Mouse (Mus musculus) neural tube, embryonic 14.5 days (tissue): ENCODE data around the gene Gm49396. TPM values are rescaled to one million over a fixed set of nuclear protein-coding genes. Genes with fewer than 3 reads are reported as not detected.

Experiments used
- ATAC-seq: fragments of 200-750 bp; cut with Nextera tagmentation; 2 replicates; pipeline ENCODE4 v1.8.0; 2017; ENCODE audit warnings: low read depth, mild to moderate bottlenecking, moderate TSS enrichment, moderate library complexity
- H3K27ac ChIP-seq: fragments of 300-500 bp; sonication (generic); 2 replicates; pipeline ENCODE4 v1.5.1; 2014; ENCODE audit warnings: low read depth, mild to moderate bottlenecking, control low read depth, low read length, moderate library complexity, mixed read lengths
- H3K27me3 ChIP-seq: fragments of 300-500 bp; sonication (generic); 2 replicates; pipeline ENCODE4 v1.6.1; 2014; ENCODE audit warnings: low read length; ENCODE audit not compliant: control insufficient read depth, insufficient read depth
- H3K36me3 ChIP-seq: fragments of 300-500 bp; sonication (generic); 2 replicates; pipeline ENCODE4 v1.6.1; 2014; ENCODE audit warnings: low read length, mixed read lengths; ENCODE audit not compliant: control insufficient read depth, insufficient read depth
- H3K4me1 ChIP-seq: fragments of 300-500 bp; sonication (generic); 2 replicates; pipeline ENCODE4 v1.6.1; 2014; ENCODE audit warnings: low read length; ENCODE audit not compliant: control insufficient read depth, insufficient read depth
- H3K4me2 ChIP-seq: fragments of 300-500 bp; sonication (generic); 2 replicates; pipeline ENCODE4 v1.6.1; 2014; ENCODE audit warnings: mild to moderate bottlenecking, low read depth, low read length, control low read depth
- H3K4me3 ChIP-seq: fragments of 300-500 bp; sonication (generic); 2 replicates; pipeline ENCODE4 v1.5.1; 2014; ENCODE audit warnings: low read depth, low read length, control low read depth, mixed read lengths
- H3K9ac ChIP-seq: fragments of 300-500 bp; sonication (generic); replicated peaks from 2 replicates; pipeline ENCODE4 v1.6.1; 2014; ENCODE audit warnings: low read depth, mild to moderate bottlenecking, control low read depth, low read length, mixed read lengths
- H3K9me3 ChIP-seq: fragments of 300-500 bp; sonication (generic); 2 replicates; pipeline ENCODE4 v1.6.1; 2016; ENCODE audit warnings: low read length; ENCODE audit not compliant: control insufficient read depth
- WGBS: fragments of 180-500 bp; shearing (Covaris S2); extraction: QIAGEN DNeasy Blood & Tissue Kit; methylation state at CpG from one replicate; pipeline ENCODE4 v1.1.7; 2014; 5-methylcytosine and 5-hydroxymethylcytosine counted together
- polyA plus RNA-seq: library from polyadenylated mRNA; unstranded; fragments of >200 nt; fragmentation: Nextera tagmentation; extraction: Ambion mirVana; gene quantifications from 2 replicates; pipeline ENCODE4 v1.2.1, GENCODE M21; 2014

Gene Gm49396
- polyA plus RNA-seq, 1 experiment from 2014 or later: 8.1 TPM

GRCm38 (mm10) chr7:30572389-30572788 is 9.2 kb downstream of the Gm49396 start:
- H3K36me3 ChIP-seq: peaks cover 89% of the 10 kb centered on the region
- no peaks in the 10 kb centered on the region for H3K4me1 ChIP-seq
- H3K9ac ChIP-seq: no peak overlapping the region
- WGBS: 91% methylated on average over 5 of the region's 5 CpGs
- ATAC-seq: no peak
- no peak overlapping the region for H3K4me3 ChIP-seq
- no peaks in the 10 kb centered on the region for H3K27me3 ChIP-seq
- H3K9me3 ChIP-seq: no peaks in the 10 kb centered on the region
- no peak overlapping the region for H3K27ac ChIP-seq
- H3K4me2 ChIP-seq: no peak overlapping the region

GRCm38 (mm10) chr7:30572969-30573368 is 9.8 kb downstream of the Gm49396 start:
- Histone ChIP-seq H3K4me1 (no peaks in the 10 kb centered on the region), H3K27ac (no peak overlapping the region), H3K4me3 (no peak overlapping the region), H3K36me3 (peaks cover 92% of the 10 kb centered on the region), H3K27me3 (no peaks in the 10 kb centered on the region), H3K9me3 (no peaks in the 10 kb centered on the region), H3K4me2 (no peak overlapping the region), H3K9ac (no peak overlapping the region)
- 96% methylated on average over 2 of the region's 2 CpGs for WGBS
- no peak for ATAC-seq

- WGBS: 95% methylated on average over 8 of the region's 8 CpGs
- Histone ChIP-seq H3K9ac (no peak overlapping the region), H3K27me3 (no peaks in the 10 kb centered on the region), H3K4me3 (no peak overlapping the region), H3K4me2 (no peak overlapping the region), H3K27ac (no peak overlapping the region), H3K36me3 (peaks cover 95% of the 10 kb centered on the region), H3K9me3 (no peaks in the 10 kb centered on the region), H3K4me1 (no peaks in the 10 kb centered on the region)
- ATAC-seq: no peak
Observed at GRCm38 (mm10) chr7:30579950-30580349, 16.8 kb downstream of the Gm49396 start.

- Histone ChIP-seq H3K9me3 (no peaks in the 10 kb centered on the region), H3K36me3 (peaks cover 94% of the 10 kb centered on the region), H3K27ac (no peak overlapping the region), H3K4me2 (no peak overlapping the region), H3K4me3 (no peak overlapping the region), H3K9ac (no peak overlapping the region), H3K4me1 (peaks cover 1% of the 10 kb centered on the region; the same call in 1 of the 2 replicates), H3K27me3 (no peaks in the 10 kb centered on the region)
- 97% methylated on average over 16 of the region's 16 CpGs for WGBS
- no peak for ATAC-seq
Observed at GRCm38 (mm10) chr7:30581547-30581946, 18.4 kb downstream of the Gm49396 start.

- H3K27ac ChIP-seq: no peak overlapping the region
- WGBS: 93% methylated on average over 10 of the region's 10 CpGs
- H3K4me1 ChIP-seq: peaks cover 13% of the 10 kb centered on the region
- peaks cover 3% of the 10 kb centered on the region; the same call in 1 of the 2 replicates for H3K27me3 ChIP-seq
- no peak overlapping the region for H3K4me3 ChIP-seq
- no peak overlapping the region for H3K9ac ChIP-seq
- H3K4me2 ChIP-seq: no peak overlapping the region
- no peaks in the 10 kb centered on the region for H3K9me3 ChIP-seq
- H3K36me3 ChIP-seq: peaks cover 69% of the 10 kb centered on the region
- ATAC-seq: no peak
Observed at GRCm38 (mm10) chr7:30584339-30584738, 21.2 kb downstream of the Gm49396 start.

- Histone ChIP-seq H3K9me3 (no peaks in the 10 kb centered on the region), H3K4me1 (peaks cover 13% of the 10 kb centered on the region), H3K27ac (no peak overlapping the region), H3K4me2 (no peak overlapping the region), H3K9ac (no peak overlapping the region), H3K36me3 (peaks cover 60% of the 10 kb centered on the region), H3K4me3 (no peak overlapping the region), H3K27me3 (peaks cover 3% of the 10 kb centered on the region; the same call in 1 of the 2 replicates)
- no peak for ATAC-seq
- 97% methylated on average over 7 of the region's 7 CpGs for WGBS
Observed at GRCm38 (mm10) chr7:30585170-30585569, 22.0 kb downstream of the Gm49396 start.

GRCm38 (mm10) chr7:30586455-30587020 is 23.4 kb downstream of the Gm49396 start:
- Histone ChIP-seq H3K9me3 (no peaks in the 10 kb centered on the region), H3K9ac (no peak overlapping the region), H3K4me3 (no peak overlapping the region), H3K27ac (no peak overlapping the region), H3K27me3 (peaks cover 3% of the 10 kb centered on the region; the same call in 1 of the 2 replicates), H3K4me1 (peaks cover 13% of the 10 kb centered on the region), H3K36me3 (peaks cover 50% of the 10 kb centered on the region), H3K4me2 (peak overlapping the region; percentile 97; the same call in 1 of the 2 replicates)
- no peak for ATAC-seq
- WGBS: 91% methylated on average over 28 of the region's 28 CpGs

- WGBS: under 1% methylated on average over 54 of the region's 67 CpGs
Observed at GRCm38 (mm10) chr7:30587842-30588667, 24.9 kb downstream of the Gm49396 start.

More at GRCm38 (mm10) chr7:30587842-30588667, 24.9 kb downstream of the Gm49396 start:
- peak; percentile 36 for ATAC-seq
- H3K4me1 ChIP-seq: peaks cover 13% of the 10 kb centered on the region
- peaks cover 36% of the 10 kb centered on the region for H3K36me3 ChIP-seq
- peak overlapping the region; percentile 97 for H3K4me2 ChIP-seq
- peak overlapping the region; percentile 92 for H3K27ac ChIP-seq
- peak overlapping the region; percentile 93 for H3K4me3 ChIP-seq
- H3K9me3 ChIP-seq: no peaks in the 10 kb centered on the region
- peak overlapping the region; percentile 96 for H3K9ac ChIP-seq
- H3K27me3 ChIP-seq: peaks cover 3% of the 10 kb centered on the region; the same call in 1 of the 2 replicates
